Mouse (Mus musculus): Measurements from ENCODE around the gene Tmem106b.

Gene Tmem106b

GRCm38 (mm10) chr6:13069302-13070146, at the start of gene Tmem106b:
Gene Tmem106b, plus strand, starts transcription at chr6:13069759.
- peak; percentile 92 to 93 for DNase-seq

- no peak for DNase-seq
These were observed 48.1 kb upstream of the Tmem106b start for GRCm38 (mm10) chr6:13021245-13022100.

GRCm38 (mm10) chr6:13030558-13030957, 39.0 kb upstream of the Tmem106b start:
- DNase-seq: no peak

- DNase-seq: no peak
These were observed 38.6 kb upstream of the Tmem106b start for GRCm38 (mm10) chr6:13030961-13031360.

- DNase-seq: no peak
These were observed 17.0 kb upstream of the Tmem106b start for GRCm38 (mm10) chr6:13052408-13053200.

GRCm38 (mm10) chr6:13061276-13062039, 8.1 kb upstream of the Tmem106b start:
- no peak for DNase-seq

GRCm38 (mm10) chr6:13062063-13062462, 7.5 kb upstream of the Tmem106b start:
- DNase-seq: no peak

GRCm38 (mm10) chr6:13062691-13063255, 6.8 kb upstream of the Tmem106b start:
- no peak for DNase-seq

GRCm38 (mm10) chr6:13070147-13070425, 527 bp downstream of the Tmem106b start:
- no peak for DNase-seq

- DNase-seq: no peak
These were observed 926 bp downstream of the Tmem106b start for GRCm38 (mm10) chr6:13070485-13070884.

GRCm38 (mm10) chr6:13073036-13073435, 3.5 kb downstream of the Tmem106b start:
- no peak for DNase-seq

- no peak for DNase-seq
These were observed 4.3 kb downstream of the Tmem106b start for GRCm38 (mm10) chr6:13073876-13074275.

- DNase-seq: no peak
These were observed 13.3 kb downstream of the Tmem106b start for GRCm38 (mm10) chr6:13082881-13083280.

GRCm38 (mm10) chr6:13096656-13097435, 27.3 kb downstream of the Tmem106b start:
- no peak for DNase-seq

- no peak for DNase-seq
These were observed 30.6 kb downstream of the Tmem106b start for GRCm38 (mm10) chr6:13100137-13100536.

GRCm38 (mm10) chr6:13108662-13109061, 39.1 kb downstream of the Tmem106b start:
- DNase-seq: no peak

- DNase-seq: no peak
These were observed 67.7 kb downstream of the Tmem106b start for GRCm38 (mm10) chr6:13137255-13137654.
